Mouse (Mus musculus): ENCODE results near the gene Olfr1382. TPM values are rescaled to one million over a fixed set of nuclear protein-coding genes. Genes with fewer than 3 reads are reported as not detected.
"Not testable (repeated sequence)": the region's sequence is repeated elsewhere in the genome, so short reads cannot be mapped to it uniquely, and the experiment has no call there.

Gene Olfr1382
- polyA plus RNA-seq, 1 experiment from 2014 or later, result not detected

DNA sequence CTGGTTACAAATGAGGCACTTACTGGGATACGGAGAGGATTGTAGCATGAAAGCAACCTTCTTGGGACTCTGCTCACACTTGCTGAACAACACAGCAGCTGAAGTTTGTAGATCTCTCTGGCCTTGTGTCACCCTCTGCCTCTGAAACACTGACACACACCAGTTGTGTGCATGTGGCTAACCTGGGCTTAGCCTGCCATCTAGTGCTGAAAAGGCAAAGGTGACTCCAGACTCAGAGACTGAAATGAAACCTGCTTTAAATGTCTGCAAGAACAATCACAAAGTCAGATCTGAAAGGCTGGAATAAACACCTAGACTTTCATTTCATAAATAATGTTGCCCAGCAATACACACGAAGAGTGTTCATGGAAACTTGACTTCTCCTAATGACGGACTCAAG, 26.0 kb downstream of the Olfr1382 start:
- peak; percentile 34 for TF ChIP-seq CTCF (IDR thresholded peaks at IDR 0.05; ENCODE audit: low read depth)
- H3K4me3 ChIP-seq (ENCODE audit: low read depth, low read length); H3K36me3 ChIP-seq (replicated peaks; ENCODE audit: insufficient read depth, low read length); H3K9ac ChIP-seq (replicated peaks); H3K4me2 ChIP-seq (ENCODE audit: low read depth, low read length); H3K27me3 ChIP-seq (ENCODE audit: insufficient read depth, low read length); ATAC-seq; H3K4me1 ChIP-seq (ENCODE audit: insufficient read depth); DNase-seq; H3K9me3 ChIP-seq (ENCODE audit: low read length); H3K27ac ChIP-seq (ENCODE audit: low read depth): not testable (repeated sequence)
- 61% methylated on average over 3 of the region's 3 CpGs for WGBS (ENCODE audit: insufficient replicate concordance)

- not testable (repeated sequence) for DNase-seq; H3K27me3 ChIP-seq (ENCODE audit: insufficient read depth, low read length); H3K4me1 ChIP-seq (ENCODE audit: insufficient read depth); H3K9me3 ChIP-seq (ENCODE audit: low read length); H3K36me3 ChIP-seq (replicated peaks; ENCODE audit: insufficient read depth, low read length); H3K27ac ChIP-seq (ENCODE audit: low read depth); H3K4me2 ChIP-seq (ENCODE audit: low read depth, low read length); H3K9ac ChIP-seq (replicated peaks); H3K4me3 ChIP-seq (ENCODE audit: low read depth, low read length); ATAC-seq
- WGBS (ENCODE audit: insufficient replicate concordance), result 71% methylated on average over 5 of the region's 5 CpGs
Measured at GRCm38 (mm10) chr11:49556578-49556977, 28.5 kb downstream of the Olfr1382 start, which contains the start of gene Olfr1380. Olfr1380 (plus strand) TSS chr11:49556878.

DNA sequence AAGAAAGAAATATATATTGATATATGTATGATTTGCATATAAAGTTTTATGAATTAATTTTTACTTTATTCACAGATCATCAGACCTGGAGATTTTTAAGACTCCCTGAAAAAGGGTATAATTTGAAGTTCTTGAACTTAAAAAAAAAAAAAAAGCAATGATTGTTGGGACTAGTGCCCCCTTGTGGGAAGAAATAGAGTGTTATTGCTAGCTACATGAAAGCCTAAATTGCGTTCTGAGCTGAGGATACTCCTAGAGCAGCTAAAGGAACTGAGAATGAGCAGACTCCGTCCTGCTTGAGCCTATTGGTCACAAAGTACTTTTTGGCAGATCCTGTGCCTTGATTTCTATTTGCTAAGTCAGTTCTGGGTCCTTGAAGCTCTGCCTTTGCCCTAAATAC, 47.0 kb downstream of the Olfr1382 start:
- not testable (repeated sequence) for H3K4me3 ChIP-seq (ENCODE audit: low read depth, low read length); H3K4me1 ChIP-seq (ENCODE audit: insufficient read depth); H3K36me3 ChIP-seq (replicated peaks; ENCODE audit: insufficient read depth, low read length); H3K4me2 ChIP-seq (ENCODE audit: low read depth, low read length); H3K27me3 ChIP-seq (ENCODE audit: insufficient read depth, low read length); ATAC-seq; H3K9me3 ChIP-seq (ENCODE audit: low read length); H3K9ac ChIP-seq (replicated peaks); DNase-seq; H3K27ac ChIP-seq (ENCODE audit: low read depth)
- WGBS (ENCODE audit: insufficient replicate concordance), result 33% methylated on average over 2 of the region's 2 CpGs
- peak; percentile 41 for TF ChIP-seq CTCF (IDR thresholded peaks at IDR 0.05; ENCODE audit: low read depth)

DNA sequence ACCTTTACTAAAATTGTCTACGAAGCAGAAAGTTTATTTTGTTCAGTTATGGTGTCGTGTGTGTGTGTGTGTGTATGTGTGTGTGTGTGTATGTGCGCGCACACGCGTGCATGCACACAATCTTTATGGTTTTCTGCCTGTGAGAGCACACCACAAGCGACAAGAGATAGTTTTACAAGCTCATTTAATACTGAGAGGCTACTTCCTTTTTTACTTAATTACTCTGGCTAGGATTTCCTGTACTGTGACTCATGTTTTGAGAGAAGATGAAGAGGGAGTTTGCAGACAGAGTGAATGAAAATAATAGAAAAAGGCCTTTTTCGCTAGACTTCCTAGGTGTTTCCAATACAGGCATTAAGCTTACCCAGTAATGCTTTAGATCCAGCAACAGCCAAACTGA, 52.4 kb downstream of the Olfr1382 start:
- H3K36me3 ChIP-seq (replicated peaks; ENCODE audit: insufficient read depth, low read length); H3K27ac ChIP-seq (ENCODE audit: low read depth); H3K9ac ChIP-seq (replicated peaks); H3K4me1 ChIP-seq (ENCODE audit: insufficient read depth); H3K27me3 ChIP-seq (ENCODE audit: insufficient read depth, low read length); DNase-seq; ATAC-seq; H3K4me2 ChIP-seq (ENCODE audit: low read depth, low read length); H3K9me3 ChIP-seq (ENCODE audit: low read length); H3K4me3 ChIP-seq (ENCODE audit: low read depth, low read length): not testable (repeated sequence)
- WGBS (ENCODE audit: insufficient replicate concordance), result 51% methylated on average over 8 of the region's 8 CpGs

Other genes with a start within 250 kb of the Olfr1382 start
- gene Olfr1393, start 249.9 kb upstream of the Olfr1382 start, polyA plus RNA-seq (2015; fragmentation: Nextera tagmentation; extraction: Ambion mirVana), result 0.05 and 0.07 TPM in 2 replicates
- not detected in 2 replicates for gene Olfr1392, start 243.0 kb upstream of the Olfr1382 start, polyA plus RNA-seq (2015; fragmentation: Nextera tagmentation; extraction: Ambion mirVana)
- not detected in 2 replicates for gene Olfr10, start 223.5 kb upstream of the Olfr1382 start, polyA plus RNA-seq (2015; fragmentation: Nextera tagmentation; extraction: Ambion mirVana)
- gene Olfr1391, start 205.5 kb upstream of the Olfr1382 start, polyA plus RNA-seq (2015; fragmentation: Nextera tagmentation; extraction: Ambion mirVana), result not detected in 2 replicates
- gene Olfr1390, start 193.1 kb upstream of the Olfr1382 start, polyA plus RNA-seq (2015; fragmentation: Nextera tagmentation; extraction: Ambion mirVana), result not detected in 2 replicates
- not detected in 2 replicates for gene Olfr1389, start 105.2 kb upstream of the Olfr1382 start, polyA plus RNA-seq (2015; fragmentation: Nextera tagmentation; extraction: Ambion mirVana)
- gene Olfr1388, start 91.6 kb upstream of the Olfr1382 start, polyA plus RNA-seq (2015; fragmentation: Nextera tagmentation; extraction: Ambion mirVana), result not detected in 2 replicates
- gene Olfr1387, start 72.9 kb upstream of the Olfr1382 start, polyA plus RNA-seq (2015; fragmentation: Nextera tagmentation; extraction: Ambion mirVana), result not detected in 2 replicates
- gene Olfr1386, start 63.2 kb upstream of the Olfr1382 start, polyA plus RNA-seq (2015; fragmentation: Nextera tagmentation; extraction: Ambion mirVana), result not detected in 2 replicates
- not detected in 2 replicates for gene Olfr1385, start 39.2 kb upstream of the Olfr1382 start, polyA plus RNA-seq (2015; fragmentation: Nextera tagmentation; extraction: Ambion mirVana)
- not detected in 2 replicates for gene Olfr1384, start 21.5 kb upstream of the Olfr1382 start, polyA plus RNA-seq (2015; fragmentation: Nextera tagmentation; extraction: Ambion mirVana)
- gene Olfr1383, start 8.6 kb upstream of the Olfr1382 start, polyA plus RNA-seq (2015; fragmentation: Nextera tagmentation; extraction: Ambion mirVana), result not detected in 2 replicates
- gene Olfr1381, start 15.2 kb downstream of the Olfr1382 start, polyA plus RNA-seq (2015; fragmentation: Nextera tagmentation; extraction: Ambion mirVana), result not detected in 2 replicates
- not detected in 2 replicates for gene Olfr1380, start 28.6 kb downstream of the Olfr1382 start, polyA plus RNA-seq (2015; fragmentation: Nextera tagmentation; extraction: Ambion mirVana)
- gene Flt4, start 81.0 kb downstream of the Olfr1382 start, polyA plus RNA-seq (2015; fragmentation: Nextera tagmentation; extraction: Ambion mirVana), result 4.3 and 4.9 TPM in 2 replicates
- 0.25 and 0.33 TPM in 2 replicates for gene Scgb3a1, start 135.4 kb downstream of the Olfr1382 start, polyA plus RNA-seq (2015; fragmentation: Nextera tagmentation; extraction: Ambion mirVana)
- gene Cnot6, start 184.5 kb downstream of the Olfr1382 start, polyA plus RNA-seq (2015; fragmentation: Nextera tagmentation; extraction: Ambion mirVana), result 16.9 and 18.1 TPM in 2 replicates